Mouse (Mus musculus) bone marrow macrophage, adult 2 months (primary cell): ENCODE data around the gene Kif11. TPM values are rescaled to one million over a fixed set of nuclear protein-coding genes. Genes with fewer than 3 reads are reported as not detected.

ENCODE experiments used
- H3K27ac ChIP-seq: 2 replicates; pipeline ENCODE4 v1.5.1; 2012; ENCODE audit warnings: low read depth, low read length; ENCODE audit not compliant: insufficient read depth
- H3K4me1 ChIP-seq: 2 replicates; pipeline ENCODE4 v1.6.1; 2012; ENCODE audit warnings: low read length; ENCODE audit not compliant: control insufficient read depth, insufficient read depth
- H3K4me3 ChIP-seq: 2 replicates; pipeline ENCODE4 v1.5.1; 2012; ENCODE audit warnings: mild to moderate bottlenecking, low read length, moderate library complexity; ENCODE audit not compliant: insufficient read depth
- CTCF ChIP-seq: IDR thresholded peaks from 2 replicates; pipeline ENCODE4 v1.5.1; 2012; ENCODE audit warnings: low read depth, mild to moderate bottlenecking, low read length, moderate library complexity
- POLR2A ChIP-seq: IDR thresholded peaks from 2 replicates; pipeline ENCODE4 v1.6.1; 2012; ENCODE audit warnings: mild to moderate bottlenecking, low read depth, low read length, borderline replicate concordance
- polyA plus RNA-seq: library from polyadenylated mRNA; stranded (reverse); fragments of >200 nt; gene quantifications from 2 replicates; pipeline ENCODE4 v1.2.4, GENCODE M21; 2012; ENCODE audit not compliant: missing spikeins, insufficient read depth, insufficient read length

The Kif11 gene
- polyA plus RNA-seq, 1 experiment, result 34.9 TPM

- Histone ChIP-seq H3K4me3 (no peak overlapping the region), H3K4me1 (peaks cover 10% of the 10 kb centered on the region), H3K27ac (no peak overlapping the region)
- TF ChIP-seq POLR2A, result no peak
- TF ChIP-seq CTCF, result no peak
Measured at GRCm38 (mm10) chr19:37468841-37469566, 92.8 kb downstream of the Kif11 start.

Other genes with a start within 250 kb of the Kif11 start
- 87.5 and 98.0 TPM in 2 replicates for gene March5, start 168.9 kb upstream of the Kif11 start, polyA plus RNA-seq
- gene Cpeb3, start 167.8 kb upstream of the Kif11 start, polyA plus RNA-seq, result 7.6 and 8.0 TPM in 2 replicates
- 23.3 and 24.8 TPM in 2 replicates for gene Ide, start 38.6 kb upstream of the Kif11 start, polyA plus RNA-seq
- gene Hhex, start 58.4 kb downstream of the Kif11 start, polyA plus RNA-seq, result 62.3 and 71.5 TPM in 2 replicates
- 26.0 and 26.6 TPM in 2 replicates for gene Exoc6, start 174.0 kb downstream of the Kif11 start, polyA plus RNA-seq